Comparison of ENCODE assay signal across 14 mouse cellular contexts in the genomic region with DNA sequence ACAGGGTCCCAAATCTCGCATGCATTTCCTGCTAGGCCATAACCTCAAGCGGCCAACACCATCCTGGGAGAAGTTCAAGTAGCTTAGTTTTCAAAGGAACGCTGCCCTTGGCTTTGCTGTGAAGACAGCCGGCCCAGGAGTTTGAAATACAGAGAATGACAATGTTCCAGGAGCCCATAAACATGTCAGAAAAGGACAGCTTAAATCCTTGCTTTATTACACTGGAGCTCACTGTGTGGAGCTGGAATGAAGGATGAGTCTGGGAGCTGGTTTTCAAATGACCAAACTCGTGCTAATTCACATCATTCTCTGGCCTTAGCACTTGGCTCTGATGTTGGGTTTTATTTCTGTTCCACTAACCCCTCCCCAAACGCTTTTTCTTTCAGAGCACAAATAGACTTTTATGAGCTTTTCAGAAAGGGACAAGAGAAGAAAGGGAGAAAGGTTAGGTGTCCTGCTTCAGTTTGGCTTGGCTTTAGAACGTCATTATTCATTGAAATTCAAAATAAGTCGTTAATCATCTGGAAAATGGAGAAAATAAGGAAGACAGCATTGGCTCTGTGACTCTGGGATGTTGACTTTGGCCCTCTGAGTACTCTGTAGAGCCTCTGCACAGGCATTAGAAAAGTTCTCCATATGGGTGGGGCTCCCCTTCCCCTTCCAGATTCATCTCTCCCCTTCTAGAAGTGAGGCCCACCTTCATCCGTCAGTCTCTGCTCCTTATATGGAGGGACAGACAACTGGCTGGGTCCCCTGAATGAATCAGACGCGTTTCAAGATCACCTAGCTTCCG. TPM values are rescaled to one million over a fixed set of nuclear protein-coding genes. Genes with fewer than 3 reads are reported as not detected.
DNase-seq lines count a peak whose midpoint lies in the region; ATAC-seq and TF ChIP-seq lines count a peak whose summit lies in the region.
"Had no signal": no experiment of that assay in that cellular context is flagged by ENCODE, and none has a peak within 500 bp of the region (broad histone marks: within the 10 kb centered on the region; RNA-seq: fewer than 3 reads in every experiment).

No protein-coding gene starts in this region.

- no peaks in the 10 kb centered on the region for H3K36me3 ChIP-seq in midbrain, postnatal 0 days (ENCODE audit: insufficient read depth, low read length)
- no peaks in the 10 kb centered on the region for H3K36me3 ChIP-seq in midbrain, embryonic 14.5 days (ENCODE audit: control insufficient read depth, insufficient read depth, low read length)
- no peaks in the 10 kb centered on the region for H3K36me3 ChIP-seq in kidney, embryonic 16.5 days (ENCODE audit: insufficient read depth, low read length)
- no peaks in the 10 kb centered on the region for H3K36me3 ChIP-seq in stomach, embryonic 14.5 days (ENCODE audit: control insufficient read depth, insufficient read depth, low read length)
- H3K36me3 ChIP-seq in embryonic facial prominence, embryonic 10.5 days (replicated peaks) = no peaks in the 10 kb centered on the region
- H3K36me3 ChIP-seq: midbrain, embryonic 13.5 days had no signal

- peak; percentile 15 for DNase-seq in gastrocnemius, adult 18-20 months (ENCODE audit: low spot score)
- DNase-seq in gastrocnemius, postnatal 10 days = no peak
- peak; percentile 8 for DNase-seq in midbrain, postnatal 0 days (ENCODE audit: low spot score)
- DNase-seq in midbrain, embryonic 14.5 days = no peak
- no peak for DNase-seq in embryonic facial prominence, embryonic 10.5 days (ENCODE audit: low spot score)
- DNase-seq in yolk sac, embryonic 10.5 days (ENCODE audit: low spot score) = no peak
- DNase-seq: cerebellum, adult 18-20 months; retina, postnatal 1 day; thymus, adult 18-20 months had no signal

- no peaks in the 10 kb centered on the region for H3K4me1 ChIP-seq in midbrain, postnatal 0 days (ENCODE audit: insufficient read depth, low read length)
- H3K4me1 ChIP-seq in midbrain, embryonic 14.5 days (ENCODE audit: control insufficient read depth, insufficient read depth, low read length) = no peaks in the 10 kb centered on the region
- 0 out of 2 replicates have a peak, but pooled peaks cover 5% of the 10 kb centered on the region for H3K4me1 ChIP-seq in kidney, embryonic 16.5 days (ENCODE audit: insufficient read depth, low read length)
- 0 out of 2 replicates have a peak, but pooled peaks cover 5% of the 10 kb centered on the region for H3K4me1 ChIP-seq in stomach, embryonic 14.5 days (ENCODE audit: control insufficient read depth, insufficient read depth, low read length)
- no peaks in the 10 kb centered on the region; the same call in 1 of the 2 replicates for H3K4me1 ChIP-seq in embryonic facial prominence, embryonic 10.5 days
- H3K4me1 ChIP-seq: midbrain, embryonic 13.5 days had no signal

- H3K27ac ChIP-seq in midbrain, postnatal 0 days (ENCODE audit: low read depth, low read length) = no peak overlapping the region
- H3K27ac ChIP-seq in midbrain, embryonic 14.5 days (replicated peaks; ENCODE audit: low read depth, low read length) = no peak overlapping the region
- no peak overlapping the region for H3K27ac ChIP-seq in kidney, embryonic 16.5 days (ENCODE audit: low read length)
- H3K27ac ChIP-seq in stomach, embryonic 14.5 days (ENCODE audit: low read length) = peak overlapping the region; percentile 33; the same call in 1 of the 2 replicates
- H3K27ac ChIP-seq in embryonic facial prominence, embryonic 10.5 days (replicated peaks) = no peak overlapping the region
- H3K27ac ChIP-seq: liver, embryonic 14.5 days; midbrain, embryonic 13.5 days had no signal

- no peak for TF ChIP-seq CTCF in midbrain, postnatal 0 days (IDR thresholded peaks at IDR 0.05)

- H3K9ac ChIP-seq in midbrain, postnatal 0 days (replicated peaks; ENCODE audit: low read length, poor library complexity, severe bottlenecking) = no peak overlapping the region
- no peak overlapping the region for H3K9ac ChIP-seq in midbrain, embryonic 14.5 days (replicated peaks; ENCODE audit: low read length)
- H3K9ac ChIP-seq in kidney, embryonic 16.5 days (replicated peaks; ENCODE audit: low read length) = no peak overlapping the region
- H3K9ac ChIP-seq in stomach, embryonic 14.5 days (replicated peaks; ENCODE audit: low read depth, low read length) = no peak overlapping the region
- H3K9ac ChIP-seq: liver, embryonic 14.5 days; midbrain, embryonic 13.5 days had no signal

- no peak overlapping the region for H3K4me2 ChIP-seq in midbrain, postnatal 0 days (ENCODE audit: low read depth, low read length, poor library complexity, severe bottlenecking)
- H3K4me2 ChIP-seq in midbrain, embryonic 14.5 days (ENCODE audit: low read length) = no peak overlapping the region
- no peak overlapping the region for H3K4me2 ChIP-seq in kidney, embryonic 16.5 days (replicated peaks; ENCODE audit: low read depth, low read length)
- no peak overlapping the region for H3K4me2 ChIP-seq in stomach, embryonic 14.5 days (replicated peaks; ENCODE audit: low read depth, low read length)
- H3K4me2 ChIP-seq: midbrain, embryonic 13.5 days had no signal

- H3K27me3 ChIP-seq in midbrain, postnatal 0 days (ENCODE audit: insufficient read depth, low read length) = no peaks in the 10 kb centered on the region
- H3K27me3 ChIP-seq in midbrain, embryonic 14.5 days (ENCODE audit: control insufficient read depth, insufficient read depth, low read length) = no peaks in the 10 kb centered on the region
- no peaks in the 10 kb centered on the region for H3K27me3 ChIP-seq in kidney, embryonic 16.5 days (ENCODE audit: insufficient read depth, low read length)
- no peaks in the 10 kb centered on the region for H3K27me3 ChIP-seq in stomach, embryonic 14.5 days (ENCODE audit: control insufficient read depth, insufficient read depth, low read length)
- no peaks in the 10 kb centered on the region for H3K27me3 ChIP-seq in embryonic facial prominence, embryonic 10.5 days (replicated peaks; ENCODE audit: low read depth, poor library complexity, severe bottlenecking)
- H3K27me3 ChIP-seq: midbrain, embryonic 13.5 days had no signal

- ATAC-seq in midbrain, postnatal 0 days (ENCODE audit: low FRiP score) = no peak
- no peak for ATAC-seq in midbrain, embryonic 14.5 days (ENCODE audit: low FRiP score, low TSS enrichment)
- ATAC-seq in kidney, embryonic 16.5 days (ENCODE audit: low FRiP score, low TSS enrichment) = peak; percentile 92
- ATAC-seq in stomach, embryonic 14.5 days (ENCODE audit: insufficient number of reproducible peaks, insufficient read depth, low FRiP score, low read depth) = peak; percentile 56; the same call in 1 of the 2 replicates
- ATAC-seq: forebrain, embryonic 16.5 days; midbrain, embryonic 13.5 days had no signal

- H3K9me3 ChIP-seq in midbrain, postnatal 0 days (ENCODE audit: low read length) = no peaks in the 10 kb centered on the region
- H3K9me3 ChIP-seq in midbrain, embryonic 14.5 days (ENCODE audit: control insufficient read depth, low read length) = no peaks in the 10 kb centered on the region
- no peaks in the 10 kb centered on the region for H3K9me3 ChIP-seq in kidney, embryonic 16.5 days (ENCODE audit: low read length)
- no peaks in the 10 kb centered on the region for H3K9me3 ChIP-seq in stomach, embryonic 14.5 days (ENCODE audit: control insufficient read depth, low read depth, low read length)
- H3K9me3 ChIP-seq in embryonic facial prominence, embryonic 10.5 days = no peaks in the 10 kb centered on the region
- H3K9me3 ChIP-seq: midbrain, embryonic 13.5 days had no signal

- H3K4me3 ChIP-seq in midbrain, postnatal 0 days (ENCODE audit: low read depth, low read length) = no peak overlapping the region
- no peak overlapping the region for H3K4me3 ChIP-seq in midbrain, embryonic 14.5 days (replicated peaks; ENCODE audit: low read depth, low read length)
- H3K4me3 ChIP-seq in kidney, embryonic 16.5 days (ENCODE audit: low read length) = no peak overlapping the region
- H3K4me3 ChIP-seq in stomach, embryonic 14.5 days (ENCODE audit: low read depth, low read length) = no peak overlapping the region
- H3K4me3 ChIP-seq in embryonic facial prominence, embryonic 10.5 days = no peak overlapping the region
- H3K4me3 ChIP-seq: midbrain, embryonic 13.5 days had no signal

- WGBS in midbrain, postnatal 0 days = 79% methylated on average over 12 of the region's 12 CpGs
- 83% methylated on average over 12 of the region's 12 CpGs for WGBS in midbrain, embryonic 14.5 days
- WGBS in kidney, embryonic 16.5 days = 37% methylated on average over 12 of the region's 12 CpGs
- 49% methylated on average over 12 of the region's 12 CpGs for WGBS in stomach, embryonic 14.5 days
- 84% methylated on average over 12 of the region's 12 CpGs for WGBS in embryonic facial prominence, embryonic 10.5 days

RNA-seq across cellular contexts. Expression of gene Pitrm1, which starts 42.9 kb away (rescaled TPM):
- 10 to 100 TPM; 35.7 to 36.0 TPM for total RNA-seq in gastrocnemius, adult 18-20 months (2021)
- total RNA-seq in gastrocnemius, postnatal 10 days (2021) = 10 to 100 TPM; 36.6 to 38.7 TPM
- total RNA-seq in midbrain, postnatal 0 days (2014; rRNA removed) = 39.4 and 47.8 TPM in 2 replicates
- polyA plus RNA-seq in midbrain, postnatal 0 days (2015; fragmentation: Nextera tagmentation; extraction: Ambion mirVana) = 31.7 and 35.2 TPM in 2 replicates
- polyA plus RNA-seq in midbrain, embryonic 14.5 days (2014; fragmentation: Nextera tagmentation; extraction: Ambion mirVana) = 42.5 and 63.5 TPM in 2 replicates
- 105 and 112 TPM in 2 replicates for polyA plus RNA-seq in kidney, embryonic 16.5 days (2015; fragmentation: Nextera tagmentation; extraction: Ambion mirVana)
- polyA plus RNA-seq in stomach, embryonic 14.5 days (2014; fragmentation: Nextera tagmentation; extraction: Ambion mirVana) = 104 and 105 TPM in 2 replicates
- 129 and 131 TPM in 2 replicates for polyA plus RNA-seq in embryonic facial prominence, embryonic 10.5 days (2016; fragmentation: Nextera tagmentation; extraction: Ambion mirVana)

Comparison
In these comparisons a context has a peak if more than half of its experiments do, and no peak if none do; other contexts are left out.
1. DNase-seq: peak in gastrocnemius, adult 18-20 months (single experiment) and midbrain, postnatal 0 days (single experiment); none in gastrocnemius, postnatal 10 days (single experiment), midbrain, embryonic 14.5 days (single experiment), embryonic facial prominence, embryonic 10.5 days (single experiment) and yolk sac, embryonic 10.5 days (single experiment).
2. ATAC-seq: peak in kidney, embryonic 16.5 days (single experiment) and stomach, embryonic 14.5 days (single experiment); none in midbrain, postnatal 0 days (single experiment) and midbrain, embryonic 14.5 days (single experiment).